Mouse (Mus musculus) liver, embryonic 14.5 days (tissue): ENCODE results near the gene Prss48.

ENCODE experiments used
- CTCF ChIP-seq: IDR thresholded peaks from 2 replicates; pipeline ENCODE4 v1.5.1; 2016; ENCODE audit warnings: antibody characterized with exemption, low read depth, control low read depth
- EP300 ChIP-seq: IDR thresholded peaks from 2 replicates; pipeline ENCODE4 v1.6.1; 2016; ENCODE audit warnings: antibody characterized with exemption, low read depth

GRCm38 (mm10) chr3:86033455-86034090 is 31.3 kb upstream of the Prss48 start:
- TF ChIP-seq CTCF (no peak), EP300 (no peak)
